Mouse (Mus musculus): ENCODE data around the gene Ubr3.

The Ubr3 gene

DNA sequence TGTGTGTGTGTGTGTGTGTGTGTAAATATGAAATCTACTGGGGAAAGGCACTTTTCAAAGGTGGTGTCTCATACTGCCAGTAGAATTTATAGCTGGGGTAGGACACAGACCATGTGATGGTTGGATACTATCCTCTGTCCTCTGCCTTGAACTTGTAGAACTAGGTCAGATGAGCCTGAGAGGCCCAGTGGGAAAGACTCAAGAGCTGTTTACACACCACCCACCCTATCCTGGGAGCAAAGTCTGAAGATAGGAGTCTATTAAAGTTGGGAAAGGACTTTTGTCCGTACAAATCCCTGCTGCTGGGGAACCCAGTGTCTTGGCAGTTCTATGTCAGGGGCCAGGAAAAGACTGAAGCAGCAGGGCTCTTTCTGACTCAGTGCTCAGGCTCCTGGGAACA is 138.3 kb downstream of the Ubr3 start:
- DNase-seq = no peak

DNA sequence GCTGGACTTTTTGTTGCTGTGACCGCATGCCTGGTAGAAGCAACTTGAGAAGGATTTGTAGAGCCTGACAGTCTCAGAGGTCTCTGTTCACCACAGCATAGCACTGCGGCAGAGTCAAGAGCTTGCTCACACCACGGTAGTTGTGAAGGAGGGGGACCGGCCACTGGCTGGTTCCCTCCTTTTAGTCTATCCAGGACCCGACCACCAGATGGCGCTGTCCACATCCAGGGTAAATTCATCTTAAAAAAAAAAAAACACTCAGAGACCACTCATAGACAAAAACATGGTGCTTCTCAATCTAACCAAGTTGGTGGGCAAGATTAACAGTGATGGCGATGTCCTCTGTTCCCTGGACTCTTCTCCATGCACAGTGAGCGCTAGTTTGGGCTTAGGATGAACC is 140.2 kb downstream of the Ubr3 start:
- peak; percentile 9 for DNase-seq

- DNase-seq = no peak
Measured at GRCm38 (mm10) chr2:70038752-70039151, 141.7 kb downstream of the Ubr3 start, which contains the start of gene Myo3b. TSS of gene Myo3b (plus strand) at chr2:70039126.

GRCm38 (mm10) chr2:70044466-70044865 is 147.4 kb downstream of the Ubr3 start:
- no peak for DNase-seq

DNA sequence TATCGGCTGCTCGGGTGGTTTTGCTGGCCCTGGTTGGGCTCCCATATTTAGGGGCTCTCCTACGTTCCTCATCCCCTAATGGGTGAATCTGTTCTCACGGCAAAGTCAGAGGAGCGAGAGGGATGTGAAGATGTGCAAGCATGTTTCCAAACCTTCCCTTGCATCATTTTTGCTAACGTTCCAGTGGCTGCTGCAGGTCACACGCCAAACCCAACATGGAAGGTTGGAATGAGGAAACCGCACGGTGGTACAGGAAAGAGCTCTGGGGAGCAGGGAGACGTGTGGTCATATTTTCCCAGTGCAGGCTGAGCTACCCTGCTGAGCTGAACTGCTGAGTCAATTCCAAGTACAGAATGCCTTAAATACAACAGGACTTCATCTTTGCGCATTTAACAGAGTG is 150.8 kb downstream of the Ubr3 start:
- no peak for DNase-seq

GRCm38 (mm10) chr2:70053803-70054202 is 156.8 kb downstream of the Ubr3 start:
- no peak for DNase-seq

GRCm38 (mm10) chr2:70058201-70058600 is 161.2 kb downstream of the Ubr3 start:
- DNase-seq = no peak

- no peak for DNase-seq
Measured at GRCm38 (mm10) chr2:70060359-70061345, 163.6 kb downstream of the Ubr3 start.

- DNase-seq = no peak
Measured at GRCm38 (mm10) chr2:70065116-70065515, 168.1 kb downstream of the Ubr3 start.

- DNase-seq = no peak
Measured at GRCm38 (mm10) chr2:70065729-70066300, 168.8 kb downstream of the Ubr3 start.

- peak; percentile 21 for DNase-seq
Measured at GRCm38 (mm10) chr2:70066338-70067022, 169.4 kb downstream of the Ubr3 start.

- peak; percentile 55 for DNase-seq
Measured at GRCm38 (mm10) chr2:70069861-70070260, 172.8 kb downstream of the Ubr3 start.
